Mouse (Mus musculus) bone marrow, adult 2 months (tissue): Measurements from ENCODE around the gene Gemin6.

Experiments used
- CTCF ChIP-seq: fragments of 200-500 bp; IDR thresholded peaks from 2 replicates; pipeline ENCODE4 v1.5.1; 2011; ENCODE audit warnings: low read length, control low read depth; ENCODE audit not compliant: control insufficient read depth, insufficient read depth
- POLR2A ChIP-seq: fragments of 200-500 bp; IDR thresholded peaks from 2 replicates; pipeline ENCODE4 v1.6.1; 2011; ENCODE audit warnings: low read depth, mild to moderate bottlenecking, control low read depth, low read length, borderline replicate concordance; ENCODE audit not compliant: control insufficient read depth

DNA sequence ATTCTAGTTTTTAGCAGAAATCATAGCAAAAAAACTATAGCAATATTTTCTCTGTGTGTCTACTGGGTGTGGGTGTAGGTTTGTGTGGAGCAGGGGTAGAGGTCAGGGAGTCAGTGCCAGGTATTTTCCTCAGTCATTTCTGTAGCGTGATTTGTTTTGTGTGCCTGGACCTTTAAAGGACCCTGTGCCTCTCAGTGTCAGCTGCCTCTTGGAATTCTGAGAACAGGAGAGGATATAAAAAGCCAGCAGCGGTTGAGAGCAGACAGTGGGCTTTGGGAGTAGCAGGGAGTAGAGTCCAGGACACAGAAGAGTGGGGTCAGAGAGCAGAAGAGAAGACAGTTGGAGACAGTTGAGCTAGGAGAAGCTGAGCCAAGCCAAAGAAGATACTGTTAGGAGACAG is 4.1 kb upstream of the Gemin6 start:
- TF ChIP-seq CTCF (no peak), POLR2A (no peak)
